Mouse (Mus musculus): Measurements from ENCODE around the gene Foxa3. TPM values are rescaled to one million over a fixed set of nuclear protein-coding genes. Genes with fewer than 3 reads are reported as not detected.

The Foxa3 gene
- total and polyA plus RNA-seq, 2 experiments from 2014 or later = not detected

GRCm38 (mm10) chr7:19046286-19047069 is 23.1 kb upstream of the Foxa3 start:
- ATAC-seq (ENCODE audit: insufficient read depth, low read depth) (no peak), DNase-seq (ENCODE audit: low spot score) (no peak)
- Histone ChIP-seq H3K4me2 (ENCODE audit: low read depth, low read length) (no peak overlapping the region), H3K27ac (ENCODE audit: low read depth) (no peak overlapping the region), H3K36me3 (replicated peaks; ENCODE audit: control insufficient read depth, insufficient read depth, low read length) (peaks cover 98% of the 10 kb centered on the region), H3K4me3 (ENCODE audit: low read depth, low read length) (no peak overlapping the region), H3K4me1 (ENCODE audit: control insufficient read depth, insufficient read depth) (no peaks in the 10 kb centered on the region), H3K9ac (replicated peaks; ENCODE audit: low read depth, low read length) (no peak overlapping the region), H3K9me3 (replicated peaks; ENCODE audit: control insufficient read depth, low read length) (no peaks in the 10 kb centered on the region), H3K27me3 (ENCODE audit: control insufficient read depth, insufficient read depth, low read length) (no peaks in the 10 kb centered on the region)
- WGBS = 88% methylated on average over 11 of the region's 11 CpGs
- TF ChIP-seq CTCF (IDR thresholded peaks at IDR 0.05; ENCODE audit: low read depth) (no peak), EP300 (IDR thresholded peaks at IDR 0.05; ENCODE audit: low read depth) (no peak)

DNA sequence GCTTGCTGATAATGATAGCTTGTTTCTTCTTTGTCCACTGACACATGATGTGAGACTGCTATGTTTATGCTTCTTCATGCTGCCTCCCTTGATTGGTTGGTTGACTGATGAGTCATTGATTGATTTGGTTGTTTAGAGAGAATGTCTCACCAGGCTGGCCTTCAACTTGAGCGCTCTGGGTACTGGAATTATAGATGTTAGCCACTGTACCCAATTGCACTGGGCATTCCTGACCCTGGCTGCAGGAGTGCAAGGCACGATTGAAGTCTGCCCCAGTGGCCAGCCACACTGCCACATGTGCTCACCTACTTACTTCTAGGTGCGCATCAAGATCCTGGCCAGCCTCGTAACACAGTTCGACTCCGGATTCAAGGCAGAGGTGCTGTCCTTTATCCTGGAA is 21.3 kb upstream of the Foxa3 start:
- no peaks in the 10 kb centered on the region for H3K4me1 ChIP-seq (ENCODE audit: control insufficient read depth, insufficient read depth)
- DNase-seq (ENCODE audit: low spot score) = no peak
- no peak overlapping the region for H3K9ac ChIP-seq (replicated peaks; ENCODE audit: low read depth, low read length)
- no peak overlapping the region for H3K4me2 ChIP-seq (ENCODE audit: low read depth, low read length)
- H3K36me3 ChIP-seq (replicated peaks; ENCODE audit: control insufficient read depth, insufficient read depth, low read length) = peaks cover 100% of the 10 kb centered on the region
- H3K27ac ChIP-seq (ENCODE audit: low read depth) = no peak overlapping the region
- ATAC-seq (ENCODE audit: insufficient read depth, low read depth) = no peak
- H3K27me3 ChIP-seq (ENCODE audit: control insufficient read depth, insufficient read depth, low read length) = no peaks in the 10 kb centered on the region
- TF ChIP-seq EP300 (IDR thresholded peaks at IDR 0.05; ENCODE audit: low read depth) (no peak), CTCF (IDR thresholded peaks at IDR 0.05; ENCODE audit: low read depth) (no peak)
- H3K9me3 ChIP-seq (replicated peaks; ENCODE audit: control insufficient read depth, low read length) = no peaks in the 10 kb centered on the region
- WGBS = 95% methylated on average over 6 of the region's 6 CpGs
- H3K4me3 ChIP-seq (ENCODE audit: low read depth, low read length) = no peak overlapping the region

DNA sequence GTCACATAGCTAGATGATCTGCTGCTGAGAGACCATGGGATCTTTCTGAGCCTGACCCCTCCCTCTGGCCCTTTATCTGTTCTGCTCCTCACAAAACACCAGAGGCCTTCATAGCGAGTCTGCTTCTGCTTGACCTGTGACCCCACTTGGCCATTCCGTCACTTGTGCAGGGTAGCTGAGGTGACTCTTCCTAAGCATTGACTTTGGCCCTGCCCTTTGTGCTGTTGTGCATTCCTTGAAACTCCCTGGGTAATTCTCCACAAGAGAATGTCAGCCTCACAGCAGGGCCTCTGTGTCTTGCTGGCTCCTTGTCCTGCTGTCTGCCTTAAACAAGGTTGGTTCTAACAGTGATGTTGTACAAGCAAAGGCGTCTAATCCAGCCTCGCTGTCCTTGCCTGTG is 8.3 kb upstream of the Foxa3 start:
- Histone ChIP-seq H3K9ac (replicated peaks; ENCODE audit: low read depth, low read length) (no peak overlapping the region), H3K4me1 (ENCODE audit: control insufficient read depth, insufficient read depth) (no peaks in the 10 kb centered on the region), H3K9me3 (replicated peaks; ENCODE audit: control insufficient read depth, low read length) (no peaks in the 10 kb centered on the region), H3K27me3 (ENCODE audit: control insufficient read depth, insufficient read depth, low read length) (no peaks in the 10 kb centered on the region), H3K4me3 (ENCODE audit: low read depth, low read length) (no peak overlapping the region), H3K4me2 (ENCODE audit: low read depth, low read length) (no peak overlapping the region), H3K27ac (ENCODE audit: low read depth) (no peak overlapping the region), H3K36me3 (replicated peaks; ENCODE audit: control insufficient read depth, insufficient read depth, low read length) (peaks cover 70% of the 10 kb centered on the region)
- ATAC-seq (ENCODE audit: insufficient read depth, low read depth) = no peak
- TF ChIP-seq EP300 (IDR thresholded peaks at IDR 0.05; ENCODE audit: low read depth) (no peak), CTCF (IDR thresholded peaks at IDR 0.05; ENCODE audit: low read depth) (no peak)
- DNase-seq (ENCODE audit: low spot score) = no peak
- WGBS = 71% methylated on average over 4 of the region's 4 CpGs

- no peak overlapping the region for H3K4me2 ChIP-seq (ENCODE audit: low read depth, low read length)
- H3K36me3 ChIP-seq (replicated peaks; ENCODE audit: control insufficient read depth, insufficient read depth, low read length) = peaks cover 45% of the 10 kb centered on the region
- H3K9me3 ChIP-seq (replicated peaks; ENCODE audit: control insufficient read depth, low read length) = no peaks in the 10 kb centered on the region
- WGBS = 67% methylated on average over 6 of the region's 6 CpGs
- peaks cover 12% of the 10 kb centered on the region; the same call in 1 of the 2 replicates for H3K4me1 ChIP-seq (ENCODE audit: control insufficient read depth, insufficient read depth)
- H3K27ac ChIP-seq (ENCODE audit: low read depth) = no peak overlapping the region
- DNase-seq (ENCODE audit: low spot score) (peak; percentile 36), ATAC-seq (ENCODE audit: insufficient read depth, low read depth) (peak; percentile 57; the same call in 1 of the 2 replicates)
- no peak overlapping the region for H3K4me3 ChIP-seq (ENCODE audit: low read depth, low read length)
- no peak for TF ChIP-seq EP300 (IDR thresholded peaks at IDR 0.05; ENCODE audit: low read depth)
- peak; percentile 71 for TF ChIP-seq CTCF (IDR thresholded peaks at IDR 0.05; ENCODE audit: low read depth)
- no peaks in the 10 kb centered on the region for H3K27me3 ChIP-seq (ENCODE audit: control insufficient read depth, insufficient read depth, low read length)
- no peak overlapping the region for H3K9ac ChIP-seq (replicated peaks; ENCODE audit: low read depth, low read length)
These were observed 5.8 kb upstream of the Foxa3 start for GRCm38 (mm10) chr7:19029084-19029653.

- Histone ChIP-seq H3K36me3 (replicated peaks; ENCODE audit: control insufficient read depth, insufficient read depth, low read length) (peaks cover 37% of the 10 kb centered on the region), H3K9ac (replicated peaks; ENCODE audit: low read depth, low read length) (no peak overlapping the region), H3K4me3 (ENCODE audit: low read depth, low read length) (no peak overlapping the region), H3K4me1 (ENCODE audit: control insufficient read depth, insufficient read depth) (peaks cover 12% of the 10 kb centered on the region; the same call in 1 of the 2 replicates), H3K4me2 (ENCODE audit: low read depth, low read length) (no peak overlapping the region), H3K27me3 (ENCODE audit: control insufficient read depth, insufficient read depth, low read length) (peaks cover 6% of the 10 kb centered on the region), H3K9me3 (replicated peaks; ENCODE audit: control insufficient read depth, low read length) (no peaks in the 10 kb centered on the region), H3K27ac (ENCODE audit: low read depth) (no peak overlapping the region)
- DNase-seq (ENCODE audit: low spot score) (no peak), ATAC-seq (ENCODE audit: insufficient read depth, low read depth) (no peak)
- TF ChIP-seq CTCF (IDR thresholded peaks at IDR 0.05; ENCODE audit: low read depth) = no peak
- TF ChIP-seq EP300 (IDR thresholded peaks at IDR 0.05; ENCODE audit: low read depth) = no peak
These were observed 4.7 kb upstream of the Foxa3 start for GRCm38 (mm10) chr7:19028067-19028466.

Measured in heart, postnatal 0 days (tissue).